Mouse (Mus musculus) liver, adult 2 months (tissue): Measurements from ENCODE around the gene Stat5b. TPM values are rescaled to one million over a fixed set of nuclear protein-coding genes. Genes with fewer than 3 reads are reported as not detected.
A peak's percentile ranks its signal among the peaks of the same experiment; 100 is the strongest.

Experiments
- DNase-seq: peaks from one replicate; pipeline ENCODE4 v3.0.0-alpha.2; 2011; ENCODE audit warnings: low read depth, low spot score; ENCODE audit errors: extremely low read depth
- H3K27ac ChIP-seq: fragments of 200-500 bp; replicated peaks from 2 replicates; pipeline ENCODE4 v1.5.1; 2012; ENCODE audit warnings: low read depth, mild to moderate bottlenecking, control low read depth, inconsistent platforms, low read length; ENCODE audit not compliant: insufficient read depth
- H3K27me3 ChIP-seq: fragments of 200-500 bp; 2 replicates; pipeline ENCODE4 v1.6.1; 2012; ENCODE audit warnings: mild to moderate bottlenecking, moderate library complexity, low read length, inconsistent platforms; ENCODE audit not compliant: control insufficient read depth, insufficient read depth
- H3K36me3 ChIP-seq: fragments of 200-500 bp; 2 replicates; pipeline ENCODE4 v1.6.1; 2012; ENCODE audit warnings: low read length, inconsistent platforms; ENCODE audit not compliant: control insufficient read depth, insufficient read depth
- H3K4me1 ChIP-seq: fragments of 200-500 bp; 2 replicates; pipeline ENCODE4 v1.6.1; 2011; ENCODE audit warnings: low read length; ENCODE audit not compliant: control insufficient read depth, insufficient read depth
- H3K4me3 ChIP-seq: fragments of 200-500 bp; 2 replicates; pipeline ENCODE4 v1.5.1; 2011; ENCODE audit warnings: low read depth, mild to moderate bottlenecking, control low read depth, low read length, moderate library complexity; ENCODE audit not compliant: insufficient read depth
- H3K79me2 ChIP-seq: fragments of 200-500 bp; 2 replicates; pipeline ENCODE4 v1.6.1; 2012; ENCODE audit warnings: inconsistent platforms, mild to moderate bottlenecking, low read length, moderate library complexity; ENCODE audit not compliant: control insufficient read depth, insufficient read depth
- H3K9ac ChIP-seq: fragments of 200-500 bp; 2 replicates; pipeline ENCODE4 v1.6.1; 2012; ENCODE audit warnings: low read depth, mild to moderate bottlenecking, control low read depth, inconsistent platforms, low read length
- CTCF ChIP-seq: fragments of 200-500 bp; IDR thresholded peaks from 2 replicates; pipeline ENCODE4 v1.5.1; 2011; ENCODE audit warnings: low read depth, low read length, control low read depth
- POLR2A ChIP-seq: fragments of 200-500 bp; IDR thresholded peaks from 2 replicates; pipeline ENCODE4 v1.6.1; 2011; ENCODE audit warnings: low read length, control low read depth; ENCODE audit not compliant: insufficient read depth; ENCODE audit errors: extremely low read depth
- WGBS: fragments of 180-500 bp; shearing (Covaris S2); methylation state at CpG from one replicate; pipeline ENCODE4 v1.1.7; 2018; 5-methylcytosine and 5-hydroxymethylcytosine counted together
- polyA plus RNA-seq: library from polyadenylated mRNA; depleted of rRNA; stranded (reverse); fragments of >200 nt; gene quantifications from 2 replicates; pipeline ENCODE4 v1.2.3, GENCODE M21; 2012; rRNA removed
- total RNA-seq: library from RNA; depleted of rRNA; stranded (reverse); fragments of >200 nt; gene quantifications from 2 replicates; pipeline ENCODE4 v1.2.3, GENCODE M21; 2014; rRNA removed

The Stat5b gene
- total and polyA plus RNA-seq, 2 experiments, result 31.8 to 32.0 TPM

- TF ChIP-seq POLR2A (no peak), CTCF (no peak)
- WGBS, result 2% methylated on average over 13 of the region's 13 CpGs
- peaks cover 2% of the 10 kb centered on the region; the same call in 1 of the 2 replicates for H3K36me3 ChIP-seq
- peaks cover 18% of the 10 kb centered on the region for H3K4me1 ChIP-seq
- peak overlapping the region; percentile 83 for H3K27ac ChIP-seq
- H3K79me2 ChIP-seq, result peaks cover 47% of the 10 kb centered on the region
- no peak for DNase-seq
- H3K9ac ChIP-seq, result peak overlapping the region; percentile 96
- peak overlapping the region; percentile 94 for H3K4me3 ChIP-seq
- H3K27me3 ChIP-seq, result no peaks in the 10 kb centered on the region
Measured at GRCm38 (mm10) chr11:100737105-100737733, 113.3 kb downstream of the Stat5b start.

DNA sequence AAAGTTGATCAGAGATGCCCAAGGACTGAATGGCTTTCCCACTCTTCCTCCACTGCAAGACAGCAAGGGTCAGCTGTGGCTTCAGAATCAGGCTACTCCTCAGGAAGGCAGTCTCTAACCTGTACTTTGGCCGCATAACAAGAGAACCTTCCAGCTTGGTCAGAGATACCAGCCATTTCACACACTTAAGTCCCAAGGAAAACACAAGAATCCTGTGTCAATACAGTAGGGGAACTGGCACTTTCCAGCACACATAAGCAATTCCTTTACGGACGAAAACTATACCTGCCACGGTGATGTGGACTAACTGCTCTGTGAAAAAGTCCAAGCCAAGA lies 113.8 kb downstream of the Stat5b start:
- no peak for DNase-seq
- Histone ChIP-seq H3K79me2 (peaks cover 52% of the 10 kb centered on the region), H3K9ac (peak overlapping the region; percentile 8; the same call in 1 of the 2 replicates), H3K36me3 (peaks cover 2% of the 10 kb centered on the region; the same call in 1 of the 2 replicates), H3K4me3 (peak overlapping the region; percentile 94), H3K27me3 (no peaks in the 10 kb centered on the region), H3K4me1 (peaks cover 18% of the 10 kb centered on the region), H3K27ac (peak overlapping the region; percentile 20; the same call in 1 of the 2 replicates)
- WGBS, result 34% methylated on average over 4 of the region's 4 CpGs
- no peak for TF ChIP-seq CTCF
- TF ChIP-seq POLR2A, result no peak

DNA sequence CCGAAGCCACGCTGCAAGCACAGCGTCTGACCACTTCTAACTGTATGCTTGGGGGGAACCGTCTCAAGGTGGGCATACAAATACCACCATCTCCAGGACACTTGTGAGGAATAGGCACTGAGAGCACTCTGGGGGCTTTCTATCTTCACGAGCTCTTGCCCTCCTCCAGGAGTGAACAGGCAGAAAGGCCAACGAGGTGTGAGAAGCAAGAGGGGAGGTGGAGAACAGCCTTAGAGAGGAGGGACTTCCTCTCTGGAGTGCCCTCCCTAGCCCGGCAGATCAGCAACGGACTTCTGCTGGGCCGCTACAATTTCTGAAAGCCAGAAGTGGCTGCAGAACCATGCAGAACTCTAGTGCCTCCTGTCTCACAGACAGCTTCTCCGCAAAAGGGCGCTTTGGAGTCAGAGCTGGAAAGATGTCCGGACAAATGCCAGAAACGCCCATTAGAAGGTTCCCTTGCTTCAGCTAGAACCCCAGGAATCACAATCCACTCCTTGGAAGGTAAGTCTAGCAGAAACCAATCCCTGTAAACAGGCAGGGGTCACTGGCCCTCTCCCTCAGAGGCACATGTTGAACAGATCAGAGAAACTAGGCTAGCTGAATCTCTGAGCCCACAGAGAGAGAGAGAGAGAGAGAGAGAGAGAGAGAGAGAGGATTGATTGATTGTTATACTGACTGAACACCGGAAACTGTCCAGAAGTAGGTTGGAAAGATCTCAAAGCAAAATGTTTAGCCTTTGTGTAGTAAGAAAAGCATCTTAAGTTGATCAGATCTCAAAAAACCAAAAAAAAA lies 114.4 kb downstream of the Stat5b start:
- peak overlapping the region; percentile 17; the same call in 1 of the 2 replicates for H3K4me3 ChIP-seq
- H3K4me1 ChIP-seq, result peaks cover 18% of the 10 kb centered on the region
- H3K79me2 ChIP-seq, result peaks cover 57% of the 10 kb centered on the region
- H3K9ac ChIP-seq, result peak overlapping the region; percentile 19
- TF ChIP-seq CTCF (no peak), POLR2A (no peak)
- WGBS, result 40% methylated on average over 14 of the region's 14 CpGs
- DNase-seq, result no peak
- H3K36me3 ChIP-seq, result peaks cover 2% of the 10 kb centered on the region; the same call in 1 of the 2 replicates
- peak overlapping the region; percentile 27 for H3K27ac ChIP-seq
- no peaks in the 10 kb centered on the region for H3K27me3 ChIP-seq

DNA sequence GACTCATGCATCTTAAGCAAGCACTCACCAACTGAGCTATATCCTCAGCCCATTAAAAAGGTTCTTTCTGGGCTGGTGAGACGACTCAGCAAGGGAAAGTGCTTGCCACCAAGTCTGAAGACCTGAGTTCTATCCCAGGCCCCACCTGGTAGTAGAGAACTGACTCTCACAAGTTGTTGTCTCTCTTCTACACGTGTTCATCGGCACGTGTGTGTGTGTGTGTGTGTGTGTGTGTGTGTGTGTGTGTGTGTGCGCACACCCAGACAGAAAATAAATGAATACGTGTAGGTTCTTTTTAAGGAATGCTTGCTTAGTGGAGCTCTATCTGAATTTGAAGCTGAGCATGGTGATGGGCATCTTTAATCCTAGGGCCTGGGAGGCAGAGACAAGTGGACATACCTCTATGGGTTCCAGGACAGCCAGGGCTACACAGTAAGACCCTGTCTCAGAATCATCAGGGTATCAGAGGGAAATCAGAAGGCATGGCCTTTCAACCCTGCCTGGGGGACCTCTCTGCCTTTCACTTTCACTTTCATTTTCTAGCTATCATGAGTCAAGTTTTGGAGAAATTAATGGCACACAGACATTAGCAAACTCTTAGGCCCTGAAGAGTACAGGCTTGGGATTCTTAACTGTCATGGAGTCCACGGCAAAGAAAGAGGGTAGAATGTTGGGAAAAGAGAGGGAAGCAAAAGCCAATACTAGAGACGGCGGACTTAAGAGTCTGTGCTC lies 115.2 kb downstream of the Stat5b start:
- Histone ChIP-seq H3K27me3 (no peaks in the 10 kb centered on the region), H3K27ac (peak overlapping the region; percentile 27), H3K4me1 (peaks cover 18% of the 10 kb centered on the region), H3K36me3 (peaks cover 2% of the 10 kb centered on the region; the same call in 1 of the 2 replicates), H3K4me3 (no peak overlapping the region), H3K9ac (peak overlapping the region; percentile 19), H3K79me2 (peaks cover 65% of the 10 kb centered on the region)
- WGBS, result 84% methylated on average over 9 of the region's 9 CpGs
- no peak for TF ChIP-seq POLR2A
- TF ChIP-seq CTCF, result no peak
- no peak for DNase-seq

Other genes starting within 250 kb of the Stat5b start
- gene Nkiras2, start 231.5 kb downstream of the Stat5b start, total RNA-seq, result 13.7 and 16.0 TPM in 2 replicates
- 32.0 and 33.4 TPM in 2 replicates for gene Nkiras2, start 231.5 kb downstream of the Stat5b start, polyA plus RNA-seq
- gene Dnajc7, start 230.6 kb downstream of the Stat5b start, total RNA-seq, result 40.9 and 44.7 TPM in 2 replicates
- 16.1 and 16.7 TPM in 2 replicates for gene Dnajc7, start 230.6 kb downstream of the Stat5b start, polyA plus RNA-seq
- not detected in 2 replicates for gene Zfp385c, start 158.3 kb downstream of the Stat5b start, total RNA-seq
- gene Zfp385c, start 158.3 kb downstream of the Stat5b start, polyA plus RNA-seq, result not detected in 2 replicates
- gene Dhx58, start 146.5 kb downstream of the Stat5b start, total RNA-seq, result 8.1 and 11.9 TPM in 2 replicates
- 9.2 and 16.3 TPM in 2 replicates for gene Dhx58, start 146.5 kb downstream of the Stat5b start, polyA plus RNA-seq
- gene Kat2a, start 138.3 kb downstream of the Stat5b start, total RNA-seq, result 3.3 and 4.9 TPM in 2 replicates
- gene Kat2a, start 138.3 kb downstream of the Stat5b start, polyA plus RNA-seq, result 16.1 and 18.9 TPM in 2 replicates
- gene Hspb9, start 136.9 kb downstream of the Stat5b start, total RNA-seq, result not detected in 2 replicates
- gene Hspb9, start 136.9 kb downstream of the Stat5b start, polyA plus RNA-seq, result not detected in 2 replicates
- gene Rab5c, start 112.5 kb downstream of the Stat5b start, total RNA-seq, result 70.8 and 71.3 TPM in 2 replicates
- gene Rab5c, start 112.5 kb downstream of the Stat5b start, polyA plus RNA-seq, result 140 and 149 TPM in 2 replicates
- gene Kcnh4, start 90.8 kb downstream of the Stat5b start, total RNA-seq, result not detected in 2 replicates
- not detected in 2 replicates for gene Kcnh4, start 90.8 kb downstream of the Stat5b start, polyA plus RNA-seq
- gene Hcrt, start 87.8 kb downstream of the Stat5b start, total RNA-seq, result not detected in 2 replicates
- not detected in 2 replicates for gene Hcrt, start 87.8 kb downstream of the Stat5b start, polyA plus RNA-seq
- gene Ghdc, start 79.8 kb downstream of the Stat5b start, total RNA-seq, result 7.1 and 8.5 TPM in 2 replicates
- gene Ghdc, start 79.8 kb downstream of the Stat5b start, polyA plus RNA-seq, result 17.0 and 17.5 TPM in 2 replicates
- gene Stat5a, start 8.6 kb upstream of the Stat5b start, total RNA-seq, result 6.9 and 7.8 TPM in 2 replicates
- gene Stat5a, start 8.6 kb upstream of the Stat5b start, polyA plus RNA-seq, result 15.0 and 18.0 TPM in 2 replicates
- 58.5 and 76.4 TPM in 2 replicates for gene Stat3, start 88.8 kb upstream of the Stat5b start, total RNA-seq
- gene Stat3, start 88.8 kb upstream of the Stat5b start, polyA plus RNA-seq, result 48.7 and 60.4 TPM in 2 replicates
- gene Cavin1, start 120.2 kb upstream of the Stat5b start, total RNA-seq, result 3.8 and 4.1 TPM in 2 replicates
- 3.9 and 4.0 TPM in 2 replicates for gene Cavin1, start 120.2 kb upstream of the Stat5b start, polyA plus RNA-seq
- 21.5 and 26.8 TPM in 2 replicates for gene Atp6v0a1, start 158.7 kb upstream of the Stat5b start, total RNA-seq
- 37.7 and 39.2 TPM in 2 replicates for gene Atp6v0a1, start 158.7 kb upstream of the Stat5b start, polyA plus RNA-seq
- 22.1 and 23.6 TPM in 2 replicates for gene Naglu, start 219.3 kb upstream of the Stat5b start, total RNA-seq
- 33.8 and 38.8 TPM in 2 replicates for gene Naglu, start 219.3 kb upstream of the Stat5b start, polyA plus RNA-seq
- 0.27 and 0.37 TPM in 2 replicates for gene Hsd17b1, start 227.7 kb upstream of the Stat5b start, total RNA-seq
- gene Hsd17b1, start 227.7 kb upstream of the Stat5b start, polyA plus RNA-seq, result 0.12 and 0.37 TPM in 2 replicates
- gene Coasy, start 231.8 kb upstream of the Stat5b start, total RNA-seq, result 84.0 and 89.9 TPM in 2 replicates
- gene Coasy, start 231.8 kb upstream of the Stat5b start, polyA plus RNA-seq, result 182 and 194 TPM in 2 replicates
- 33.5 and 34.4 TPM in 2 replicates for gene Mlx, start 236.6 kb upstream of the Stat5b start, total RNA-seq
- 34.8 and 39.8 TPM in 2 replicates for gene Mlx, start 236.6 kb upstream of the Stat5b start, polyA plus RNA-seq
- gene Psmc3ip, start 244.7 kb upstream of the Stat5b start, total RNA-seq, result 0.55 and 0.67 TPM in 2 replicates
- 0.20 and 0.39 TPM in 2 replicates for gene Psmc3ip, start 244.7 kb upstream of the Stat5b start, polyA plus RNA-seq